Comparison of ENCODE assay signal across 9 mouse cellular contexts in the genomic region with DNA sequence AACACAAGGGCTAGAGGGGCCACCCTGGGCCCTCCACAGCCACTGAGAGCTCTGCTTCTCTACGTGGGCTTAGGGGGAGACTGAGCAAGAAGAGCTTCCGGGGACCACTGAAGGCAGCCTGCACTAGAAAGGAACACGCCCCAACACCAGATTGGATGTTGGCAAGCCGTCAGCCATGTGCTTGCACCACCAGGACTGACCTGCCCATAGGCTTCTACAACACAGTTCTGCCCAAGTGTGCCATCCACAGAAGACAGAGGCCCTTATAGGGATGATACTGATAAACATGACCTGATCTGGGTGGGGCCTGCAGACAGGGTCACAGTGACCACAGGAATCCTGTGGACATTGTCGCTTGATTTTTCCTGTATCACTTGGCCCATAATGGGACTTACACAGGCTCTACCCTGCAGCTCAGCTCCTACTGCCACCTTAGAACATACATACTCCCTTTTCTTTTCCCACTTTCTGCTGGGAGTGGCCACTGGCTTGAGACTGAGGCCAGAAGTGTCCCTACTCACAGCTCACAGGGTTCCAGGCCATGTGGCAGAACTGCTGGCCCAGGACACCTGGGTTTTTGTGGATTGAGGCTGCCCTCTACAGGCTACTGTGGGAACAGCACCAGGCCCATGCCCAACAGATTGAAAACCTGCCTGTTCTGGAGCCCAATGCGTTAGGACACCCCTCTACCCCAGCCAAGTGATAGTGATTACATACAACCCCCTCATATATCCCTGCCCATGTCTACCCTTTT. TPM values are rescaled to one million over a fixed set of nuclear protein-coding genes. Genes with fewer than 3 reads are reported as not detected.
DNase-seq lines count a peak whose midpoint lies in the region; ATAC-seq and TF ChIP-seq lines count a peak whose summit lies in the region.
"Had no signal": no experiment of that assay in that cellular context is flagged by ENCODE, and none has a peak within 500 bp of the region (broad histone marks: within the 10 kb centered on the region; RNA-seq: fewer than 3 reads in every experiment).

No protein-coding gene starts in this region.

- intact Hi-C loops in heart, postnatal 36 days (cut with DNase I) = loop anchor here (1.0 to 5.0 kb wide), 2 partner anchors 60 to 356 kb away; no protein-coding TSS in a partner anchor

- peak; percentile 89 for TF ChIP-seq CTCF in bone marrow, adult 2 months (IDR thresholded peaks at IDR 0.05; ENCODE audit: control insufficient read depth, insufficient read depth, low read length)

- 74% methylated on average over 6 of the region's 6 CpGs for WGBS in bone marrow, adult 2 months
- WGBS in forebrain, embryonic 13.5 days = 70% methylated on average over 6 of the region's 6 CpGs
- 63% methylated on average over 6 of the region's 6 CpGs for WGBS in lung, embryonic 15.5 days

- no peaks in the 10 kb centered on the region for H3K36me3 ChIP-seq in ES-E14 (ENCODE audit: control insufficient read depth, insufficient read depth, low read length, poor library complexity, severe bottlenecking)
- H3K36me3 ChIP-seq in forebrain, embryonic 13.5 days (ENCODE audit: poor library complexity, severe bottlenecking) = no peaks in the 10 kb centered on the region
- H3K36me3 ChIP-seq in lung, embryonic 15.5 days = peaks cover 4% of the 10 kb centered on the region

- H3K27ac ChIP-seq in ES-E14 (ENCODE audit: insufficient read depth, low read depth, low read length, poor library complexity, severe bottlenecking) = no peak overlapping the region
- no peak overlapping the region for H3K27ac ChIP-seq in bone marrow, adult 2 months (ENCODE audit: control insufficient read depth, insufficient read depth, low read depth, low read length, poor library complexity)
- no peak overlapping the region for H3K27ac ChIP-seq in forebrain, embryonic 13.5 days
- H3K27ac ChIP-seq in lung, embryonic 15.5 days = no peak overlapping the region

- H3K27me3 ChIP-seq in forebrain, embryonic 13.5 days = peaks cover 41% of the 10 kb centered on the region
- peaks cover 36% of the 10 kb centered on the region for H3K27me3 ChIP-seq in lung, embryonic 15.5 days

- no peaks in the 10 kb centered on the region for H3K9me3 ChIP-seq in ES-E14 (ENCODE audit: control insufficient read depth, insufficient read depth, low read depth, low read length)
- H3K9me3 ChIP-seq in forebrain, embryonic 13.5 days (replicated peaks) = no peaks in the 10 kb centered on the region
- no peaks in the 10 kb centered on the region for H3K9me3 ChIP-seq in lung, embryonic 15.5 days

- H3K4me1 ChIP-seq in ES-E14 (ENCODE audit: control insufficient read depth in 2 of 2, insufficient read depth in 2 of 2, low read length in 2 of 2, poor library complexity in 1 of 2) = peaks cover 0 to 5% of the 10 kb centered on the region in 2 experiments; a peak in 1 of 4 replicates
- peaks cover 10% of the 10 kb centered on the region for H3K4me1 ChIP-seq in bone marrow, adult 2 months (ENCODE audit: control insufficient read depth, insufficient read depth, low read length)
- H3K4me1 ChIP-seq in forebrain, embryonic 13.5 days = peaks cover 16% of the 10 kb centered on the region
- H3K4me1 ChIP-seq in lung, embryonic 15.5 days = peaks cover 41% of the 10 kb centered on the region

- in situ Hi-C loops in ES-E14 (cut with MboI; ENCODE audit: low sequenced_read_pairs in 2 of 2, unreplicated experiment in 2 of 2) = loop anchor here in 1 of 2 experiments (10.0 kb wide), 1 partner anchor 58 kb away; no protein-coding TSS in a partner anchor

- TF ChIP-seq POLR2A in bone marrow, adult 2 months (IDR thresholded peaks at IDR 0.05; ENCODE audit: borderline replicate concordance, control insufficient read depth, low read depth, low read length) = no peak

- DNase-seq in ES-E14 (ENCODE audit: low read depth, low spot score) = peak; percentile 69
- peak; percentile 92 to 94 for DNase-seq in heart, postnatal 36 days
- peak; percentile 74 for DNase-seq in layer of hippocampus, adult 9-10 months (ENCODE audit: low spot score)
- DNase-seq in right cerebral cortex, adult 18-20 months = peak; percentile 78
- DNase-seq in urinary bladder, postnatal 10 days (ENCODE audit: low spot score) = peak; percentile 41

- H3K9ac ChIP-seq in ES-E14 (ENCODE audit: insufficient read depth, low read depth, low read length, poor library complexity, severe bottlenecking) = no peak overlapping the region
- H3K9ac ChIP-seq in forebrain, embryonic 13.5 days = no peak overlapping the region
- H3K9ac ChIP-seq in lung, embryonic 15.5 days = no peak overlapping the region

- H3K4me3 ChIP-seq in ES-E14 (ENCODE audit: insufficient read depth in 1 of 2, low read depth in 1 of 2, low read length in 2 of 2, poor library complexity in 1 of 2, severe bottlenecking in 1 of 2) = no peak overlapping the region
- no peak overlapping the region for H3K4me3 ChIP-seq in bone marrow, adult 2 months (replicated peaks; ENCODE audit: control insufficient read depth, low read depth, low read length)
- H3K4me3 ChIP-seq in forebrain, embryonic 13.5 days = no peak overlapping the region
- H3K4me3 ChIP-seq in lung, embryonic 15.5 days = no peak overlapping the region

- H3K4me2 ChIP-seq in forebrain, embryonic 13.5 days = no peak overlapping the region
- H3K4me2 ChIP-seq in lung, embryonic 15.5 days = no peak overlapping the region

- ATAC-seq in forebrain, embryonic 13.5 days = peak; percentile 11; the same call in 1 of the 2 replicates
- ATAC-seq in lung, embryonic 15.5 days (ENCODE audit: borderline replicate concordance, extremely low read depth, low FRiP score, low TSS enrichment) = 0 out of 2 replicates have a peak, but pooled peaks have one; percentile 7

TF ChIP-seq in ES-E14, 5 proteins besides CTCF, POLR2A, EP300 and RAD21:
- peak; percentile 85 for TF ChIP-seq ZC3H11A (IDR thresholded peaks at IDR 0.05; ENCODE audit: borderline replicate concordance, low read depth, low read length)
- no peak for TF ChIP-seq ZNF384 (IDR thresholded peaks at IDR 0.05; ENCODE audit: low read depth, low read length)
- TF ChIP-seq HCFC1 (IDR thresholded peaks at IDR 0.05; ENCODE audit: borderline replicate concordance, insufficient read depth, low read length) = peak; percentile 35; the same call in 1 of the 2 replicates
- TF ChIP-seq CHD2 (IDR thresholded peaks at IDR 0.05; ENCODE audit: low read depth, low read length) = no peak

RNA-seq across cellular contexts. Expression of a gene that starts 27.6 kb away (rescaled TPM):
- not detected in 2 replicates for total RNA-seq in ES-E14 (2012; rRNA removed)
- not detected in 2 replicates for polyA plus RNA-seq in bone marrow, adult 2 months (2011; ENCODE audit: insufficient read depth, insufficient read length, low replicate concordance, missing spikeins)
- not detected in 2 replicates for polyA plus RNA-seq in forebrain, embryonic 13.5 days (2015; fragmentation: Nextera tagmentation; extraction: Ambion mirVana)
- total RNA-seq in heart, postnatal 36 days (2021) = not detected
- not detected in 2 replicates for polyA plus RNA-seq in lung, embryonic 15.5 days (2015; fragmentation: Nextera tagmentation; extraction: Ambion mirVana)
- polyA plus RNA-seq: heart, embryonic 16.5 days had no signal

RNA-seq across cellular contexts. Expression of a gene that starts 43.5 kb away (rescaled TPM):
- total RNA-seq in ES-E14 (2012; rRNA removed) = 87.1 and 90.4 TPM in 2 replicates
- 38.3 and 50.7 TPM in 2 replicates for polyA plus RNA-seq in bone marrow, adult 2 months (2011; ENCODE audit: insufficient read depth, insufficient read length, low replicate concordance, missing spikeins)
- 47.4 and 52.2 TPM in 2 replicates for polyA plus RNA-seq in forebrain, embryonic 13.5 days (2015; fragmentation: Nextera tagmentation; extraction: Ambion mirVana)
- 10 to 100 TPM; 21.4 to 23.0 TPM for total RNA-seq in heart, postnatal 36 days (2021)
- 53.3 and 55.1 TPM in 2 replicates for polyA plus RNA-seq in lung, embryonic 15.5 days (2015; fragmentation: Nextera tagmentation; extraction: Ambion mirVana)

RNA-seq across cellular contexts. Expression of a gene that starts 51.0 kb away (rescaled TPM):
- total RNA-seq in ES-E14 (2012; rRNA removed) = 7.8 and 8.5 TPM in 2 replicates
- polyA plus RNA-seq in bone marrow, adult 2 months (2011; ENCODE audit: insufficient read depth, insufficient read length, low replicate concordance, missing spikeins) = 125 and 324 TPM in 2 replicates
- polyA plus RNA-seq in forebrain, embryonic 13.5 days (2015; fragmentation: Nextera tagmentation; extraction: Ambion mirVana) = 0.48 and 0.49 TPM in 2 replicates
- total RNA-seq in heart, postnatal 36 days (2021) = 10 to 100 TPM; 23.1 to 30.0 TPM
- 1.3 and 1.6 TPM in 2 replicates for polyA plus RNA-seq in lung, embryonic 15.5 days (2015; fragmentation: Nextera tagmentation; extraction: Ambion mirVana)

Comparison
In these comparisons a context has a peak if more than half of its experiments do, and no peak if none do; other contexts are left out.
1. DNase-seq: peak in every context shown above with its lines; median percentile 93 in heart, postnatal 36 days; 78 in right cerebral cortex, adult 18-20 months; 74 in layer of hippocampus, adult 9-10 months; 69 in ES-E14; 41 in urinary bladder, postnatal 10 days.
2. RNA of a gene that starts 51.0 kb away (polyA plus RNA-seq): 125 to 324 TPM in bone marrow, adult 2 months; 1.3 to 1.6 TPM in lung, embryonic 15.5 days and 0.48 to 0.49 TPM in forebrain, embryonic 13.5 days; every median in the first group is over 10 times any median in the second.